Mouse (Mus musculus) MEL-GATA-1-ER (cell line): ENCODE results near the gene D630003M21Rik.

Source experiments
- DNase-seq: peaks from one replicate; pipeline ENCODE4 v3.0.0-alpha.2; 2012; ENCODE audit warnings: low read depth; ENCODE audit errors: extremely low read depth

The D630003M21Rik gene

DNA sequence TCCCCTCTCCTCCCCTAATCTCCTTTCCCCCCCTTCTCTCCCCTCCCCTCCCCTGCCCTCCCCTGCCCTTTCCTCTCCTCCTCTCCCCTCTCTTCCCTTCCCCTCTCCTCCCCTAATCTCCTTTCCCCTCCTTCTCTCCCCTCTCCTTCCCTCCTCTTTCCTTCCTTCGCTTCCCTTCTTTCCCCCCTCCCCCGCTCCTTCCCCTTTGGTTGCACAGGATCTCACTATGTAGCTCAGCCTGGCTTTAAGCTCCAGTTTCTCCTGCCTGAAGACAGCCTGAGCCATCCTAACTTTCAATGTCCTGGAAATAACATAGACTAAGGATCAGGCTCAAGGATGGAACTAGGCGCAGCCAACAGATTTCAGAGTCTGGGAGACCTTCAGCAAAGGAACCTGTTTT is 85.2 kb downstream of the D630003M21Rik start:
- DNase-seq, result no peak

DNA sequence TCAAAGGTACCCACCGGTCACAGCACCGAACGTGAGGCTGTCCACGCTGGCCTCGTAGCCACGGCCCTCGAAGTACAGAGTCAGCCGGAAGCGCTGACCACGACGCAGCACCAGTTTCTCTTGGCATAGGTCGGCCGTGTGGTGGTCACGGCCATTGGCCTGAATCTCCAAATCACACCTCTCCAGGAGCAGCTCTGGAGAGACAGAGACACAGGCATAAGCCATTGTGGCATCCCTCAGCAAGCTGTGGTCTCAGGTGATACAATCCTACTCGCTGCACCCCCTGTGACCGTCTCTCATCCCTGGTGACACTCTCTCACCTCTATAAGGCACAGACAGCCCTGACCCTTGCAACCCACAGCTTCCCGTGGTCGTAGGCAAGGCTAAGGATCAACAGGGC is 86.0 kb downstream of the D630003M21Rik start:
- DNase-seq, result no peak

- peak; percentile 57 for DNase-seq
These were observed 87.2 kb downstream of the D630003M21Rik start for GRCm38 (mm10) chr2:158141690-158142440.

- DNase-seq, result no peak
These were observed 87.8 kb downstream of the D630003M21Rik start for GRCm38 (mm10) chr2:158141271-158141670.

DNA sequence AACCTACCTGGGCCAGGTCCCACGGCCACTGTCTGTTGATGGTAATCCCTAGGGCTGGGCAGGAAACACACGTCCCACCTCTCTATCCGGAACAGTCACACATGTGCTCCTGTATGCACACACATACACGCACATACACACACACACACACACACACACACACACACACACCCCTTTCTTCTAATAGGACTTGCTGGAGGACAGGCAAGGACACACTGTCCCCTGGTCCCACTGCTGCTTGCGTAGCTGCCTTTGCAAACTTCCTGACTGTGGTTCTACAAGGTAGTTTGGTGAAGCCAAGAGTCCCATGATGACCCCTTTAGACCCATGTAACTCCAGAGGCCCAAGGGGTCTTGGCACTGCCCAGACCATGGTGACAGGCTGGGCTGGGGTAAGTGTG is 88.4 kb downstream of the D630003M21Rik start:
- no peak for DNase-seq

DNA sequence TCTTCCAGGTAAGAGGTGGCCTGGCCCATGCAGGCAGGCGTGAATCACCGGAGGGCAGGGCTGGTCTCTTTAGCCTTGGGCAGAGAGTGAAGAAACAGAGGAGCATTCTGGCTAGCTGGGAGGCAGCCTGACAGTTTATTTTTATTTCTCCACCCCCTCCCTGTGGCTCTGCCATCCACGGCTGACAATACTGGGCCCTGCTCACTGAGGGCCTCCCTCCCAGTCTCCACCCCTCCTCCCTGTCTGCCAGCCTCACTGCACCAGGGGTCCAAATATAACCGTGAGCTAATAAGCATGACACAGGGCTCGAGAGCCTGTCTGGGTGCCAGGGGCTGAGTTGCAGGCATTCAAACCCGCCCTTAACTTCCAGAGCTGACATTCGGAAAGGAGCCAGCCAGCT is 89.4 kb downstream of the D630003M21Rik start:
- DNase-seq, result no peak

- no peak for DNase-seq
These were observed 90.2 kb downstream of the D630003M21Rik start for GRCm38 (mm10) chr2:158138778-158139177.

- no peak for DNase-seq
These were observed 91.3 kb downstream of the D630003M21Rik start for GRCm38 (mm10) chr2:158137771-158138170.

DNA sequence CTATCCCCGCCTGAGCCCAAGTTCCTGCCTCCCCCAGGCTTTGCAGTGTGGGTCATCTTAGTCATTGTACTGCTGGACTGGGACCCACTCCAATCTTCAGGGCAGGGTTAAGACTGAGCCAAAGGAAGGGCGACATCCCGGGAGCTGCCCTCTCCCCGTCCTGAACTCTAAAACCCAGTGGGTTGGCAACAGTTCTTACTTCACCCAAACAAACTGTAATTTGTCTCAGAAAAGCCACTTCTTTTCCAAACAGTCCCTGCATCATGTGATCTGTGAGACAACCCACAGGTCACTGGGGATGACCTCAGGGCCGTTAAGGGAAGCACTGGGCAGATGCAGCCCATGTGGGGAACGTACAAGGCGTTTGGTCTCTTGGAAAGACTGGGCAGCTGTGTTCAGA is 92.8 kb downstream of the D630003M21Rik start:
- no peak for DNase-seq

- DNase-seq, result no peak
These were observed 96.0 kb downstream of the D630003M21Rik start for GRCm38 (mm10) chr2:158133050-158133449.
